Mouse (Mus musculus): Measurements from ENCODE around the gene Gm14214. TPM values are rescaled to one million over a fixed set of nuclear protein-coding genes. Genes with fewer than 3 reads are reported as not detected.

Gm14214 gene
- polyA plus RNA-seq, 1 experiment from 2014 or later, result not detected

DNA sequence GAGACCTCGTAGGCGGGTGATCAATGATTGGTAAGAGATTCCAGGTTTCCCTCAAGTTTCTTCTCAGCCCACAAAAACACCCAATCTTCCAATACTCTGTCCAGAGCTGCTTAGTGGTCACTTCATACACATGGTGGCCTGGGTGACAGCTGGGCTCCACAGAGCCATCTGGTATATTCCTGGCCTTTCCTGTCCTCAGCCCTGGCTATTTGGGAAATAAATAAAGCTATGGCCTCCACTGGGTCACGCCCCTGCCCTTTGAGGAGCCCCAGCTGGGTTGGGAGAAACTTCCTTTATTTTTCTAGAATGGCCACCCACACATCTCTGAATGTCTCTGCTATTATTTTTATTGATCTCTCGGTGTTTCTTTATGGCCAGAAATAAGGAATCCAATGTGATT, 46.4 kb downstream of the Gm14214 start:
- Histone ChIP-seq H3K27ac (ENCODE audit: low read depth, low read length) (no peak overlapping the region), H3K36me3 (ENCODE audit: control insufficient read depth, insufficient read depth, low read length) (no peaks in the 10 kb centered on the region), H3K4me3 (ENCODE audit: low read depth, low read length) (no peak overlapping the region), H3K9me3 (ENCODE audit: control insufficient read depth, low read length) (no peaks in the 10 kb centered on the region), H3K4me2 (no peak overlapping the region), H3K9ac (ENCODE audit: low read length) (no peak overlapping the region), H3K27me3 (ENCODE audit: control insufficient read depth, insufficient read depth, low read length) (no peaks in the 10 kb centered on the region), H3K4me1 (ENCODE audit: control insufficient read depth, insufficient read depth, low read length) (0 out of 2 replicates have a peak, but pooled peaks cover 2% of the 10 kb centered on the region)
- DNase-seq (ENCODE audit: low spot score, missing footprints) (no peak), ATAC-seq (ENCODE audit: low FRiP score) (no peak)
- WGBS, result 84% methylated on average over 4 of the region's 4 CpGs

DNA sequence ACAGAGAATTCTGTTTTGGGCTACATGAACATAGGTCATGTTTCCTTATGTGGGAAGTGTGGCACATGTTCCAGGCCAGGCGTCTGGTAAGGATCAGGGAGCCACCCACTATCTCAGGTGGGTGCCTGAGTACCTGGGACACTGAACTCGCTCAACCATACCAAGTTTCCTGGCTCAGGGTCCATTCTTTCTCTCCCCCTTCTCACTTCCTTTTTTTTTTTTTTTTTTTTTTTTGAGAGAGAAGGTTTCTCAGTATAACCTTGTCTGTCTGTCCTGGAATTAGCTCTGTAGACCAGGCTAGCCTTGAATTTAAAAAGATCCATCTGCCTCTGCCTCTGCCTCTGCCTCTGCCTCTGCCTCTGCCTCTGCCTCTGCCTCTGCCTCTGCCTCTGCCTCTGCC, 49.5 kb downstream of the Gm14214 start:
- Histone ChIP-seq H3K4me2 (no peak overlapping the region), H3K4me1 (ENCODE audit: control insufficient read depth, insufficient read depth, low read length) (no peaks in the 10 kb centered on the region), H3K9ac (ENCODE audit: low read length) (no peak overlapping the region), H3K36me3 (ENCODE audit: control insufficient read depth, insufficient read depth, low read length) (no peaks in the 10 kb centered on the region), H3K9me3 (ENCODE audit: control insufficient read depth, low read length) (no peaks in the 10 kb centered on the region), H3K27me3 (ENCODE audit: control insufficient read depth, insufficient read depth, low read length) (no peaks in the 10 kb centered on the region), H3K4me3 (ENCODE audit: low read depth, low read length) (no peak overlapping the region), H3K27ac (ENCODE audit: low read depth, low read length) (no peak overlapping the region)
- no peak for DNase-seq (ENCODE audit: low spot score, missing footprints)
- WGBS, result 84% methylated on average over 2 of the region's 2 CpGs
- ATAC-seq (ENCODE audit: low FRiP score), result no peak

Other genes with a start within 250 kb of the Gm14214 start
- 2.4 and 2.6 TPM in 2 replicates for gene 1700003F12Rik, start 222.9 kb downstream of the Gm14214 start, polyA plus RNA-seq (2014; fragmentation: Nextera tagmentation; extraction: Ambion mirVana)
- gene Actl10, start 218.3 kb downstream of the Gm14214 start, polyA plus RNA-seq (2014; fragmentation: Nextera tagmentation; extraction: Ambion mirVana), result not detected in 2 replicates
- gene Necab3, start 211.1 kb downstream of the Gm14214 start, polyA plus RNA-seq (2014; fragmentation: Nextera tagmentation; extraction: Ambion mirVana), result 6.1 and 6.9 TPM in 2 replicates
- 14.5 and 15.3 TPM in 2 replicates for gene E2f1, start 200.1 kb downstream of the Gm14214 start, polyA plus RNA-seq (2014; fragmentation: Nextera tagmentation; extraction: Ambion mirVana)
- gene Pxmp4, start 166.3 kb downstream of the Gm14214 start, polyA plus RNA-seq (2014; fragmentation: Nextera tagmentation; extraction: Ambion mirVana), result 12.3 and 14.1 TPM in 2 replicates
- gene Zfp341, start 156.7 kb downstream of the Gm14214 start, polyA plus RNA-seq (2014; fragmentation: Nextera tagmentation; extraction: Ambion mirVana), result 0.92 and 1.2 TPM in 2 replicates
- gene 4930519P11Rik, start 156.6 kb downstream of the Gm14214 start, polyA plus RNA-seq (2014; fragmentation: Nextera tagmentation; extraction: Ambion mirVana), result 0.60 and 1.1 TPM in 2 replicates
- gene Chmp4b, start 118.3 kb downstream of the Gm14214 start, polyA plus RNA-seq (2014; fragmentation: Nextera tagmentation; extraction: Ambion mirVana), result 12.7 and 14.0 TPM in 2 replicates
- 56.9 and 66.8 TPM in 2 replicates for gene Raly, start 21.1 kb upstream of the Gm14214 start, polyA plus RNA-seq (2014; fragmentation: Nextera tagmentation; extraction: Ambion mirVana)
- gene a, start 21.4 kb upstream of the Gm14214 start, polyA plus RNA-seq (2014; fragmentation: Nextera tagmentation; extraction: Ambion mirVana), result 0.36 and 0.40 TPM in 2 replicates
- gene Eif2s2, start 122.9 kb upstream of the Gm14214 start, polyA plus RNA-seq (2014; fragmentation: Nextera tagmentation; extraction: Ambion mirVana), result 135 and 144 TPM in 2 replicates
- gene Gm14226, start 248.2 kb upstream of the Gm14214 start, polyA plus RNA-seq (2014; fragmentation: Nextera tagmentation; extraction: Ambion mirVana), result 0.07 and 0.11 TPM in 2 replicates